Mouse (Mus musculus) liver, embryonic 14.5 days (tissue): ENCODE results near the gene Tmem248. TPM values are rescaled to one million over a fixed set of nuclear protein-coding genes. Genes with fewer than 3 reads are reported as not detected.

ENCODE experiments used
- ATAC-seq: fragments of 200-750 bp; cut with Nextera tagmentation; 2 replicates; pipeline ENCODE4 v1.8.0; 2017; ENCODE audit warnings: moderate number of reproducible peaks, mild to moderate bottlenecking, moderate library complexity; ENCODE audit not compliant: insufficient read depth
- DNase-seq, 3 experiments: peaks; one replicate each; pipeline ENCODE4 v3.0.0-alpha.2; 2012 to 2013; ENCODE audit warnings: low read depth in 3 of 3, low spot score in 3 of 3
- H3K27ac ChIP-seq: fragments of 300-500 bp; sonication (generic); 2 replicates; pipeline ENCODE4 v1.5.1; 2014; ENCODE audit warnings: moderate library complexity, mild to moderate bottlenecking, control low read depth, inconsistent platforms
- H3K27me3 ChIP-seq: fragments of 300-500 bp; sonication (generic); 2 replicates; pipeline ENCODE4 v1.6.1; 2014; ENCODE audit warnings: mild to moderate bottlenecking, low read length, moderate library complexity; ENCODE audit not compliant: control insufficient read depth, insufficient read depth
- H3K36me3 ChIP-seq: fragments of 300-500 bp; sonication (generic); replicated peaks from 2 replicates; pipeline ENCODE4 v1.6.1; 2014; ENCODE audit warnings: low read depth; ENCODE audit not compliant: control insufficient read depth, insufficient read depth
- H3K4me1 ChIP-seq, 2 experiments: fragments of 200-500 bp in 1 of 2; fragments of 300-500 bp in 1 of 2; sonication (generic) in 1 of 2; replicated peaks; 2 replicates each; pipeline ENCODE4 v1.6.1; 2012 to 2014; ENCODE audit warnings: antibody characterized with exemption in 1 of 2, inconsistent platforms in 1 of 2, low read length in 1 of 2; ENCODE audit not compliant: control insufficient read depth in 2 of 2, insufficient read depth in 2 of 2
- H3K4me2 ChIP-seq: fragments of 300-500 bp; sonication (generic); 2 replicates; pipeline ENCODE4 v1.6.1; 2014; ENCODE audit warnings: low read depth, mild to moderate bottlenecking, control low read depth, moderate library complexity
- H3K4me3 ChIP-seq, 2 experiments: fragments of 200-500 bp in 1 of 2; fragments of 300-500 bp in 1 of 2; sonication (generic) in 1 of 2; 2 replicates each; pipeline ENCODE4 v1.5.1; 2012 to 2014; ENCODE audit warnings: low read depth in 2 of 2, low read length in 2 of 2, mild to moderate bottlenecking in 2 of 2, control low read depth in 1 of 2, inconsistent platforms in 1 of 2, moderate library complexity in 1 of 2; ENCODE audit not compliant: insufficient read depth in 1 of 2
- H3K9ac ChIP-seq: fragments of 300-500 bp; sonication (generic); replicated peaks from 2 replicates; pipeline ENCODE4 v1.6.1; 2014; ENCODE audit warnings: mild to moderate bottlenecking, control low read depth, moderate library complexity
- H3K9me3 ChIP-seq: fragments of 300-500 bp; sonication (generic); 2 replicates; pipeline ENCODE4 v1.6.1; 2016; ENCODE audit warnings: low read length, mixed read lengths; ENCODE audit not compliant: control insufficient read depth
- CTCF ChIP-seq: IDR thresholded peaks from 2 replicates; pipeline ENCODE4 v1.5.1; 2016; ENCODE audit warnings: antibody characterized with exemption, low read depth, control low read depth
- EP300 ChIP-seq: IDR thresholded peaks from 2 replicates; pipeline ENCODE4 v1.6.1; 2016; ENCODE audit warnings: antibody characterized with exemption, low read depth
- WGBS: fragments of 180-500 bp; shearing (Covaris S2); extraction: QIAGEN DNeasy Blood & Tissue Kit; methylation state at CpG from one replicate; pipeline ENCODE4 v1.1.7; 2014; ENCODE audit not compliant: insufficient replicate concordance; 5-methylcytosine and 5-hydroxymethylcytosine counted together
- polyA plus RNA-seq, 2 experiments: library from polyadenylated mRNA; depleted of rRNA in 1 of 2; stranded (reverse) in 1 of 2; unstranded in 1 of 2; fragments of >200 nt; fragmentation: Nextera tagmentation in 1 of 2; extraction: Ambion mirVana in 1 of 2; gene quantifications; 2 replicates each; pipeline versions ENCODE4 v1.2.1 to v1.2.3; 2012 to 2014

Tmem248 gene
- polyA plus RNA-seq, 2 experiments, result 14.1 to 25.4 TPM

GRCm38 (mm10) chr5:130197981-130198380 lies 18.9 kb upstream of the Tmem248 start:
- H3K36me3 ChIP-seq, result peaks cover 51% of the 10 kb centered on the region
- WGBS, result 83% methylated on average over 7 of the region's 7 CpGs
- no peaks in the 10 kb centered on the region for H3K9me3 ChIP-seq
- H3K27me3 ChIP-seq, result no peaks in the 10 kb centered on the region
- H3K9ac ChIP-seq, result no peak overlapping the region
- no peak overlapping the region for H3K27ac ChIP-seq
- H3K4me2 ChIP-seq, result no peak overlapping the region
- DNase-seq, result no peak
- no peak overlapping the region for H3K4me3 ChIP-seq
- ATAC-seq, result no peak
- TF ChIP-seq CTCF (no peak), EP300 (no peak)
- H3K4me1 ChIP-seq, result no peaks in the 10 kb centered on the region

DNA sequence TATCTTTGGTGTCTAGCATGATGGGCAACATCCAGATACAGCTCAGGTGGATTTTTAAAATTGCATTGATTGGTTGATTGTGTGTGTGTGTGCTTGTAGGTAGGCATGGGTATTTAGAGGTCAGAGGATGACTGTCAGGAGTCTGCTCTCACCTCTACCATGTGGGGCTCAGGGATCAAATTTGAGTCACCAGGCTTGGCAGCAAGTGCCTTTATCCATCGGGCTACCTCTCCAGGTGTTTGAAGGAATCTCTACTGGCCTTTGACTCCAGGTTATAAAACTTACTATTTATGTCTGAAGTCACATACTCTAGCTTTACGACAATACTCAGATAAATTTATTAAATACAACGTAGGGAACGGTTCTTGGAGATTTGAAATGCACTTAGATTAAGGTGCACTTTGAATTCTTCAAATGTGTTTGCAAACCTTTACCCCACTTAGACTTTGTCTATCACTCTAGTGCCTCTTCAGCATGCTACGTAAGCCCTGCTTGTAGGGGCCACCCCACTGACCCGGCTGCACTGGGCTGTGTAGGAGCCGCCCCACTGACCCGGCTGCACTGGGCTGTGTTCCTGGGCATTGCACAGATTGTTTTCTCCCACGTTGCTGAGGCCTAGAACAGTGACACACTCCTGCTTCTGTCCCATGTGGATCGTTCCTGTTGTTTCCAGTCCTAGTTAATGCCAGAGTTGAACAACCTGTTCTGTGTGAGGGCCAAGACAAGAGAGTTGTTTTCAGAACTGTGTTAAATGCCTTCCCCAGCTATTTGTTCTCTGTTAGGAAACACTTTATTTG lies 16.4 kb upstream of the Tmem248 start:
- Histone ChIP-seq H3K27ac (no peak overlapping the region), H3K36me3 (peaks cover 52% of the 10 kb centered on the region), H3K4me1 (peaks cover 0 to 2% of the 10 kb centered on the region in 2 experiments; a peak in 1 of 4 replicates), H3K9ac (no peak overlapping the region), H3K4me3 (no peak overlapping the region), H3K9me3 (no peaks in the 10 kb centered on the region), H3K27me3 (no peaks in the 10 kb centered on the region), H3K4me2 (no peak overlapping the region)
- 79% methylated on average over 10 of the region's 10 CpGs for WGBS
- TF ChIP-seq EP300, result no peak
- no peak for TF ChIP-seq CTCF
- DNase-seq (no peak), ATAC-seq (no peak)

DNA sequence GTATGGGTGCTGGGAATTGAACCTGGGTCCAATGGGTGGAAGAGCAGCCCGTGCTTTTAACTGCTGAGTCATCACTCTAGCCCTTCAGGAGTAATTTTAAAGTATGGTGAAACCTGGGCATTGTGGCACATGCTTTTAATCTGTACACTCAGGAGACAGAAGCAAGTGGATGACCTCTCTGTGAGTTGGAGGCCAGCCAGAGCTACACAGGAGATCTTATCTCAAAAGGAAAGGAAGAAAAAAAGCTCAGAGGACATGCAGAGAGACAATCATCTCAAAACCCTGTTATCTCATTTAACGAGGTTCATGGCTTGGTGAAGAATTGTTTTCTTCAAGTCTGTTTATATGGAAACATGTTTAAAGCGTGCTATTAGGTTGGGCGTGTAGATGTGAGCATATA lies 12.9 kb upstream of the Tmem248 start:
- WGBS, result 63% methylated on average over 4 of the region's 4 CpGs

GRCm38 (mm10) chr5:130204560-130204959 lies 12.3 kb upstream of the Tmem248 start:
- no peak overlapping the region for H3K27ac ChIP-seq
- H3K4me2 ChIP-seq, result no peak overlapping the region
- no peak for ATAC-seq
- 76% methylated on average over 6 of the region's 6 CpGs for WGBS
- TF ChIP-seq EP300, result no peak
- TF ChIP-seq CTCF, result no peak
- DNase-seq, result no peak
- peaks cover 0 to 7% of the 10 kb centered on the region in 2 experiments; a peak in 2 of 4 replicates for H3K4me1 ChIP-seq
- H3K36me3 ChIP-seq, result peaks cover 53% of the 10 kb centered on the region
- H3K9ac ChIP-seq, result no peak overlapping the region
- H3K9me3 ChIP-seq, result no peaks in the 10 kb centered on the region
- H3K27me3 ChIP-seq, result no peaks in the 10 kb centered on the region
- no peak overlapping the region for H3K4me3 ChIP-seq

More for the DNA sequence above, 12.9 kb upstream of the Tmem248 start:
- Histone ChIP-seq H3K4me2 (no peak overlapping the region), H3K9ac (no peak overlapping the region), H3K9me3 (no peaks in the 10 kb centered on the region), H3K36me3 (peaks cover 49% of the 10 kb centered on the region), H3K4me3 (no peak overlapping the region), H3K27me3 (no peaks in the 10 kb centered on the region), H3K27ac (no peak overlapping the region), H3K4me1 (peaks cover 0 to 7% of the 10 kb centered on the region in 2 experiments; a peak in 2 of 4 replicates)
- no peak for DNase-seq
- no peak for ATAC-seq
- TF ChIP-seq CTCF (no peak), EP300 (no peak)

DNA sequence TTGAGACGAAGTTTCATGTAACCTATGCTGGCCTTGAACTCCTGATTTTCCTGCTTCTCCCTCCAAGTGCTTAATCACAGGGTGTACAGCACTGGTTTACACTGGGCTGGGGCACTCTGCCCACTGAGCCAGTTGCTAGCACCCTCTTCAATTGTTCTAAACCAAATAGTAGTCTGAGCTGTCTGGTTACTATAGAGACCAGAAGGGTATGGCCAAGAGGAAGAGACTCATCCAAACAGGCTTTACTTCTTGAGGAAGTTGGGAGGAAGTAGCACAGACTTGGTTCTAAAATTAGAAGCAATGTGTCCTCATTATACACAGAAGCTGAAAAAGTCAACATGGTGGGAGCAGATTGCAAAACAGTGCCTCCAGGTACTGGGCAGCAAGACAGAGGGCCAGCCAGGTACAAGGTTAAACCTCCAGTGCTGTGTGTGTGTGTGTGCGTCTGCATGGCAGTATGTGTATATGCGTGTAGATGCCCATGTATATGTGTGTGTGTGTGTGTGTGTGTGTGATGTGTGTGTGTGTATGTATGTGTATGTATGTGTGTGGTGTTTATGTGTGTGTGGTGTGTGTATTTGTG lies 11.3 kb upstream of the Tmem248 start:
- Histone ChIP-seq H3K36me3 (peaks cover 56% of the 10 kb centered on the region), H3K4me1 (peaks cover 0 to 7% of the 10 kb centered on the region in 2 experiments; a peak in 2 of 4 replicates), H3K9me3 (no peaks in the 10 kb centered on the region), H3K27me3 (no peaks in the 10 kb centered on the region), H3K4me2 (no peak overlapping the region), H3K9ac (no peak overlapping the region), H3K4me3 (no peak overlapping the region), H3K27ac (no peak overlapping the region)
- TF ChIP-seq CTCF, result no peak
- no peak for TF ChIP-seq EP300
- 76% methylated on average over 3 of the region's 3 CpGs for WGBS
- peak; percentile 38; the same call in 1 of the 2 replicates for ATAC-seq
- DNase-seq, result no peak
